Mouse (Mus musculus) hindbrain, embryonic 12.5 days (tissue): ENCODE data around the gene Eppin. TPM values are rescaled to one million over a fixed set of nuclear protein-coding genes. Genes with fewer than 3 reads are reported as not detected.
A peak's percentile ranks its signal among the peaks of the same experiment; 100 is the strongest.
"Not testable (repeated sequence)": the region's sequence is repeated elsewhere in the genome, so short reads cannot be mapped to it uniquely, and the experiment has no call there.

ENCODE experiments used
- ATAC-seq: fragments of 200-750 bp; cut with Nextera tagmentation; 2 replicates; pipeline ENCODE4 v1.8.0; 2017; ENCODE audit warnings: moderate TSS enrichment; ENCODE audit not compliant: low FRiP score
- H3K27ac ChIP-seq: fragments of 300-500 bp; sonication (generic); 2 replicates; pipeline ENCODE4 v1.5.1; 2016; ENCODE audit warnings: mild to moderate bottlenecking
- H3K27me3 ChIP-seq: fragments of 300-500 bp; sonication (generic); 2 replicates; pipeline ENCODE4 v1.6.1; 2016; ENCODE audit warnings: mild to moderate bottlenecking
- H3K36me3 ChIP-seq: fragments of 300-500 bp; sonication (generic); 2 replicates; pipeline ENCODE4 v1.6.1; 2016; ENCODE audit warnings: mild to moderate bottlenecking
- H3K4me1 ChIP-seq: fragments of 300-500 bp; sonication (generic); 2 replicates; pipeline ENCODE4 v1.6.1; 2016
- H3K4me2 ChIP-seq: fragments of 300-500 bp; sonication (generic); replicated peaks from 2 replicates; pipeline ENCODE4 v1.6.1; 2016; ENCODE audit warnings: mild to moderate bottlenecking
- H3K4me3 ChIP-seq: fragments of 300-500 bp; sonication (generic); 2 replicates; pipeline ENCODE4 v1.5.1; 2016; ENCODE audit warnings: mild to moderate bottlenecking
- H3K9ac ChIP-seq: fragments of 300-500 bp; sonication (generic); 2 replicates; pipeline ENCODE4 v1.6.1; 2016; ENCODE audit warnings: mild to moderate bottlenecking, moderate library complexity
- H3K9me3 ChIP-seq: fragments of 300-500 bp; sonication (generic); replicated peaks from 2 replicates; pipeline ENCODE4 v1.6.1; 2016; ENCODE audit warnings: mild to moderate bottlenecking
- WGBS: fragments of 180-500 bp; shearing (Covaris S2); methylation state at CpG from one replicate; pipeline ENCODE4 v1.1.7; 2016; 5-methylcytosine and 5-hydroxymethylcytosine counted together
- polyA plus RNA-seq: library from polyadenylated mRNA; unstranded; fragments of >200 nt; fragmentation: Nextera tagmentation; extraction: Ambion mirVana; gene quantifications from 2 replicates; pipeline ENCODE4 v1.2.1, GENCODE M21; 2016

Gene Eppin
- polyA plus RNA-seq, 1 experiment from 2014 or later, result not detected

- Histone ChIP-seq H3K4me1 (no peaks in the 10 kb centered on the region), H3K36me3 (no peaks in the 10 kb centered on the region), H3K9me3 (no peaks in the 10 kb centered on the region), H3K27ac (no peak overlapping the region), H3K4me3 (no peak overlapping the region), H3K27me3 (no peaks in the 10 kb centered on the region), H3K9ac (no peak overlapping the region), H3K4me2 (no peak overlapping the region)
- no peak for ATAC-seq
- WGBS, result 11% methylated on average over 4 of the region's 4 CpGs
Observed at GRCm38 (mm10) chr2:164592014-164592413, 1.4 kb downstream of the Eppin start.

- not testable (repeated sequence) for H3K36me3 ChIP-seq, ATAC-seq, H3K27ac ChIP-seq, H3K4me2 ChIP-seq, H3K9me3 ChIP-seq, H3K9ac ChIP-seq, H3K27me3 ChIP-seq, H3K4me1 ChIP-seq, H3K4me3 ChIP-seq
- 72% methylated on average over 13 of the region's 13 CpGs for WGBS
Observed at GRCm38 (mm10) chr2:164585025-164585725, 8.2 kb downstream of the Eppin start, which contains the start of gene Wfdc6a. Wfdc6a (minus strand) TSS chr2:164585447.

- H3K4me2 ChIP-seq, H3K36me3 ChIP-seq, H3K4me1 ChIP-seq, H3K27ac ChIP-seq, H3K27me3 ChIP-seq, H3K9ac ChIP-seq, ATAC-seq, H3K4me3 ChIP-seq, H3K9me3 ChIP-seq: not testable (repeated sequence)
- WGBS, result 84% methylated on average over 6 of the region's 6 CpGs
Observed at GRCm38 (mm10) chr2:164573359-164573758, 20.0 kb downstream of the Eppin start, which contains the start of gene Spint3. Spint3 (minus strand) TSS chr2:164573459.

- no peak for ATAC-seq
- 88% methylated on average over 5 of the region's 5 CpGs for WGBS
- Histone ChIP-seq H3K4me3 (no peak overlapping the region), H3K27ac (no peak overlapping the region), H3K4me1 (peaks cover 13% of the 10 kb centered on the region), H3K9me3 (no peaks in the 10 kb centered on the region), H3K4me2 (no peak overlapping the region), H3K9ac (no peak overlapping the region), H3K36me3 (0 out of 2 replicates have a peak, but pooled peaks cover 2% of the 10 kb centered on the region), H3K27me3 (peaks cover 16% of the 10 kb centered on the region)
Observed at GRCm38 (mm10) chr2:164567460-164567859, 25.9 kb downstream of the Eppin start.

- Histone ChIP-seq H3K9ac (no peak overlapping the region), H3K36me3 (0 out of 2 replicates have a peak, but pooled peaks cover 2% of the 10 kb centered on the region), H3K4me2 (no peak overlapping the region), H3K27ac (no peak overlapping the region), H3K9me3 (no peaks in the 10 kb centered on the region), H3K4me1 (peaks cover 16% of the 10 kb centered on the region), H3K27me3 (peaks cover 19% of the 10 kb centered on the region), H3K4me3 (no peak overlapping the region)
- no peak for ATAC-seq
- 83% methylated on average over 2 of the region's 2 CpGs for WGBS
Observed at GRCm38 (mm10) chr2:164566997-164567396, 26.4 kb downstream of the Eppin start.

GRCm38 (mm10) chr2:164564346-164564745 is 29.0 kb downstream of the Eppin start:
- Histone ChIP-seq H3K9me3 (no peaks in the 10 kb centered on the region), H3K27ac (no peak overlapping the region), H3K36me3 (0 out of 2 replicates have a peak, but pooled peaks cover 2% of the 10 kb centered on the region), H3K4me1 (peaks cover 16% of the 10 kb centered on the region), H3K9ac (no peak overlapping the region), H3K4me2 (no peak overlapping the region), H3K4me3 (no peak overlapping the region), H3K27me3 (peaks cover 15% of the 10 kb centered on the region)
- no peak for ATAC-seq
- WGBS, result 81% methylated on average over 5 of the region's 5 CpGs

- H3K9ac ChIP-seq, result peak overlapping the region; percentile 65
- peaks cover 15% of the 10 kb centered on the region for H3K27me3 ChIP-seq
- peak overlapping the region; percentile 45 for H3K4me3 ChIP-seq
- H3K36me3 ChIP-seq, result 0 out of 2 replicates have a peak, but pooled peaks cover 2% of the 10 kb centered on the region
- H3K27ac ChIP-seq, result no peak overlapping the region
- ATAC-seq, result peak; percentile 61; the same call in 1 of the 2 replicates
- WGBS, result under 1% methylated on average over 32 of the region's 32 CpGs
- no peaks in the 10 kb centered on the region for H3K9me3 ChIP-seq
- peaks cover 16% of the 10 kb centered on the region for H3K4me1 ChIP-seq
- H3K4me2 ChIP-seq, result peak overlapping the region; percentile 91
Observed at GRCm38 (mm10) chr2:164563339-164564038, 29.9 kb downstream of the Eppin start.

- 3% methylated on average over 23 of the region's 24 CpGs for WGBS
- Histone ChIP-seq H3K4me3 (peak within 1 kb of the TSS; percentile 45), H3K4me2 (peak within 1 kb of the TSS; percentile 91), H3K36me3 (0 out of 2 replicates have a peak, but pooled peaks cover 2% of the 10 kb centered on the region), H3K4me1 (peaks cover 16% of the 10 kb centered on the region), H3K27ac (no peak within 1 kb of the TSS), H3K9ac (peak within 1 kb of the TSS; percentile 65), H3K27me3 (peaks cover 15% of the 10 kb centered on the region), H3K9me3 (no peaks in the 10 kb centered on the region)
- no peak for ATAC-seq
Observed at GRCm38 (mm10) chr2:164562391-164563188, 30.8 kb downstream of the Eppin start, which contains the start of gene Wfdc2. Wfdc2 (plus strand) TSS chr2:164562413.

GRCm38 (mm10) chr2:164560106-164560505 is 33.3 kb downstream of the Eppin start:
- ATAC-seq, result no peak
- no peaks in the 10 kb centered on the region for H3K9me3 ChIP-seq
- H3K27me3 ChIP-seq, result peaks cover 15% of the 10 kb centered on the region
- WGBS, result 86% methylated on average over 8 of the region's 8 CpGs
- peaks cover 16% of the 10 kb centered on the region for H3K4me1 ChIP-seq
- H3K4me2 ChIP-seq, result no peak overlapping the region
- no peak overlapping the region for H3K9ac ChIP-seq
- no peak overlapping the region for H3K27ac ChIP-seq
- H3K36me3 ChIP-seq, result no peaks in the 10 kb centered on the region
- H3K4me3 ChIP-seq, result no peak overlapping the region

- Histone ChIP-seq H3K4me3 (no peak overlapping the region), H3K4me1 (peaks cover 16% of the 10 kb centered on the region), H3K9me3 (no peaks in the 10 kb centered on the region), H3K36me3 (no peaks in the 10 kb centered on the region), H3K4me2 (no peak overlapping the region), H3K27ac (no peak overlapping the region), H3K27me3 (peaks cover 15% of the 10 kb centered on the region), H3K9ac (no peak overlapping the region)
- WGBS, result 50% methylated on average over 16 of the region's 16 CpGs
- ATAC-seq, result no peak
Observed at GRCm38 (mm10) chr2:164558991-164559645, 34.3 kb downstream of the Eppin start.

- no peaks in the 10 kb centered on the region for H3K36me3 ChIP-seq
- H3K4me1 ChIP-seq, result peaks cover 12% of the 10 kb centered on the region
- 88% methylated on average over 8 of the region's 8 CpGs for WGBS
- H3K27ac ChIP-seq, result no peak overlapping the region
- H3K27me3 ChIP-seq, result peaks cover 13% of the 10 kb centered on the region
- no peak overlapping the region for H3K4me3 ChIP-seq
- ATAC-seq, result no peak
- no peak overlapping the region for H3K4me2 ChIP-seq
- no peak overlapping the region for H3K9ac ChIP-seq
- no peaks in the 10 kb centered on the region for H3K9me3 ChIP-seq
Observed at GRCm38 (mm10) chr2:164558426-164558825, 35.0 kb downstream of the Eppin start.
